Mouse (Mus musculus) heart, postnatal 0 days (tissue): ENCODE results near the gene Foxk2. TPM values are rescaled to one million over a fixed set of nuclear protein-coding genes. Genes with fewer than 3 reads are reported as not detected.

Experiments
- ATAC-seq: fragments of 200-750 bp; cut with Nextera tagmentation; 2 replicates; pipeline ENCODE4 v1.8.0; 2017; ENCODE audit warnings: low read depth, moderate number of reproducible peaks, moderate library complexity; ENCODE audit not compliant: insufficient read depth
- DNase-seq: peaks from one replicate; pipeline ENCODE4 v3.0.0-alpha.2; 2016; ENCODE audit warnings: low spot score
- H3K27ac ChIP-seq: fragments of 300-500 bp; sonication (generic); 2 replicates; pipeline ENCODE4 v1.5.1; 2014; ENCODE audit warnings: low read depth, mild to moderate bottlenecking
- H3K27me3 ChIP-seq: fragments of 300-500 bp; sonication (generic); 2 replicates; pipeline ENCODE4 v1.6.1; 2014; ENCODE audit warnings: low read length, mixed read lengths; ENCODE audit not compliant: control insufficient read depth, insufficient read depth
- H3K36me3 ChIP-seq: fragments of 300-500 bp; sonication (generic); replicated peaks from 2 replicates; pipeline ENCODE4 v1.6.1; 2014; ENCODE audit warnings: low read length, mixed read lengths; ENCODE audit not compliant: control insufficient read depth, insufficient read depth
- H3K4me1 ChIP-seq: fragments of 300-500 bp; sonication (generic); 2 replicates; pipeline ENCODE4 v1.6.1; 2014; ENCODE audit warnings: antibody characterized with exemption; ENCODE audit not compliant: control insufficient read depth, insufficient read depth
- H3K4me2 ChIP-seq: fragments of 300-500 bp; sonication (generic); 2 replicates; pipeline ENCODE4 v1.6.1; 2014; ENCODE audit warnings: low read depth, mild to moderate bottlenecking, low read length, moderate library complexity
- H3K4me3 ChIP-seq: fragments of 300-500 bp; sonication (generic); 2 replicates; pipeline ENCODE4 v1.5.1; 2014; ENCODE audit warnings: low read depth, low read length
- H3K9ac ChIP-seq: fragments of 300-500 bp; sonication (generic); replicated peaks from 2 replicates; pipeline ENCODE4 v1.6.1; 2014; ENCODE audit warnings: low read depth, low read length, mixed read lengths
- H3K9me3 ChIP-seq: fragments of 300-500 bp; sonication (generic); replicated peaks from 2 replicates; pipeline ENCODE4 v1.6.1; 2016; ENCODE audit warnings: low read length; ENCODE audit not compliant: control insufficient read depth
- CTCF ChIP-seq: IDR thresholded peaks from 2 replicates; pipeline ENCODE4 v1.5.1; 2016; ENCODE audit warnings: antibody characterized with exemption, control low read depth, low read depth
- EP300 ChIP-seq: IDR thresholded peaks from 2 replicates; pipeline ENCODE4 v1.6.1; 2016; ENCODE audit warnings: antibody characterized with exemption, low read depth
- WGBS: fragments of 180-500 bp; shearing (Covaris S2); extraction: QIAGEN DNeasy Blood & Tissue Kit; methylation state at CpG from one replicate; pipeline ENCODE4 v1.1.7; 2014; 5-methylcytosine and 5-hydroxymethylcytosine counted together
- polyA plus RNA-seq: library from polyadenylated mRNA; unstranded; fragments of >200 nt; fragmentation: Nextera tagmentation; extraction: Ambion mirVana; gene quantifications from 2 replicates; pipeline ENCODE4 v1.2.1, GENCODE M21; 2015
- total RNA-seq: library from RNA; depleted of rRNA; stranded (reverse); fragments of >200 nt; gene quantifications from 2 replicates; pipeline ENCODE4 v1.2.3, GENCODE M21; 2014; ENCODE audit warnings: low replicate concordance

The Foxk2 gene
- total and polyA plus RNA-seq, 2 experiments from 2014 or later = 3.8 to 25.8 TPM

GRCm38 (mm10) chr11:121326034-121326433 lies 66.2 kb downstream of the Foxk2 start:
- Histone ChIP-seq H3K4me2 (no peak overlapping the region), H3K36me3 (peaks cover 37% of the 10 kb centered on the region), H3K9me3 (no peaks in the 10 kb centered on the region), H3K4me3 (no peak overlapping the region), H3K4me1 (no peaks in the 10 kb centered on the region), H3K27ac (no peak overlapping the region), H3K27me3 (no peaks in the 10 kb centered on the region), H3K9ac (no peak overlapping the region)
- ATAC-seq (no peak), DNase-seq (no peak)
- 79% methylated on average over 1 of the region's 1 CpGs for WGBS
- no peak for TF ChIP-seq EP300
- no peak for TF ChIP-seq CTCF

GRCm38 (mm10) chr11:121326681-121327080 lies 66.9 kb downstream of the Foxk2 start:
- Histone ChIP-seq H3K4me2 (no peak overlapping the region), H3K9me3 (no peaks in the 10 kb centered on the region), H3K36me3 (peaks cover 40% of the 10 kb centered on the region), H3K4me1 (no peaks in the 10 kb centered on the region), H3K4me3 (no peak overlapping the region), H3K27ac (no peak overlapping the region), H3K9ac (no peak overlapping the region), H3K27me3 (no peaks in the 10 kb centered on the region)
- WGBS = 97% methylated on average over 5 of the region's 5 CpGs
- ATAC-seq (no peak), DNase-seq (no peak)
- TF ChIP-seq CTCF (no peak), EP300 (no peak)

GRCm38 (mm10) chr11:121328206-121328605 lies 68.4 kb downstream of the Foxk2 start:
- no peak overlapping the region for H3K4me3 ChIP-seq
- WGBS = 96% methylated on average over 9 of the region's 9 CpGs
- H3K27ac ChIP-seq = no peak overlapping the region
- no peak overlapping the region for H3K9ac ChIP-seq
- H3K4me1 ChIP-seq = no peaks in the 10 kb centered on the region
- no peak for DNase-seq
- H3K36me3 ChIP-seq = peaks cover 45% of the 10 kb centered on the region
- no peaks in the 10 kb centered on the region for H3K9me3 ChIP-seq
- no peak overlapping the region for H3K4me2 ChIP-seq
- no peak for TF ChIP-seq EP300
- no peak for TF ChIP-seq CTCF
- no peaks in the 10 kb centered on the region for H3K27me3 ChIP-seq
- ATAC-seq = no peak

GRCm38 (mm10) chr11:121328619-121329018 lies 68.8 kb downstream of the Foxk2 start:
- no peaks in the 10 kb centered on the region for H3K4me1 ChIP-seq
- H3K27ac ChIP-seq = no peak overlapping the region
- TF ChIP-seq CTCF = no peak
- no peak for TF ChIP-seq EP300
- H3K9me3 ChIP-seq = no peaks in the 10 kb centered on the region
- H3K9ac ChIP-seq = no peak overlapping the region
- peaks cover 48% of the 10 kb centered on the region for H3K36me3 ChIP-seq
- no peak for ATAC-seq
- DNase-seq = no peak
- no peaks in the 10 kb centered on the region for H3K27me3 ChIP-seq
- no peak overlapping the region for H3K4me2 ChIP-seq
- no peak overlapping the region for H3K4me3 ChIP-seq

- 66% methylated on average over 3 of the region's 3 CpGs for WGBS
- peaks cover 70% of the 10 kb centered on the region for H3K36me3 ChIP-seq
Measured at GRCm38 (mm10) chr11:121331641-121332040, 71.9 kb downstream of the Foxk2 start.

GRCm38 (mm10) chr11:121339647-121340046 lies 79.9 kb downstream of the Foxk2 start:
- ATAC-seq = no peak
- H3K4me1 ChIP-seq = no peaks in the 10 kb centered on the region
- TF ChIP-seq EP300 (no peak), CTCF (no peak)
- no peak overlapping the region for H3K4me3 ChIP-seq
- no peak overlapping the region for H3K4me2 ChIP-seq
- no peak overlapping the region for H3K27ac ChIP-seq
- H3K27me3 ChIP-seq = no peaks in the 10 kb centered on the region
- 82% methylated on average over 1 of the region's 1 CpGs for WGBS
- no peaks in the 10 kb centered on the region for H3K9me3 ChIP-seq
- no peak overlapping the region for H3K9ac ChIP-seq
- peaks cover 37% of the 10 kb centered on the region for H3K36me3 ChIP-seq
- DNase-seq = no peak

More at GRCm38 (mm10) chr11:121331641-121332040, 71.9 kb downstream of the Foxk2 start:
- Histone ChIP-seq H3K4me3 (no peak overlapping the region), H3K4me1 (no peaks in the 10 kb centered on the region), H3K27me3 (no peaks in the 10 kb centered on the region), H3K27ac (no peak overlapping the region), H3K4me2 (no peak overlapping the region), H3K9ac (no peak overlapping the region), H3K9me3 (no peaks in the 10 kb centered on the region)
- DNase-seq (no peak), ATAC-seq (no peak)
- no peak for TF ChIP-seq CTCF
- TF ChIP-seq EP300 = no peak
